Mouse (Mus musculus) liver, postnatal 0 days (tissue): ENCODE measurements around the gene Magee1.

Source experiments
- CTCF ChIP-seq: sonication (generic); IDR thresholded peaks from 2 replicates; pipeline ENCODE4 v1.5.1; 2016; ENCODE audit warnings: antibody characterized with exemption, low read depth
- EP300 ChIP-seq: IDR thresholded peaks from 2 replicates; pipeline ENCODE4 v1.6.1; 2016; ENCODE audit warnings: antibody characterized with exemption, low read depth, mild to moderate bottlenecking

DNA sequence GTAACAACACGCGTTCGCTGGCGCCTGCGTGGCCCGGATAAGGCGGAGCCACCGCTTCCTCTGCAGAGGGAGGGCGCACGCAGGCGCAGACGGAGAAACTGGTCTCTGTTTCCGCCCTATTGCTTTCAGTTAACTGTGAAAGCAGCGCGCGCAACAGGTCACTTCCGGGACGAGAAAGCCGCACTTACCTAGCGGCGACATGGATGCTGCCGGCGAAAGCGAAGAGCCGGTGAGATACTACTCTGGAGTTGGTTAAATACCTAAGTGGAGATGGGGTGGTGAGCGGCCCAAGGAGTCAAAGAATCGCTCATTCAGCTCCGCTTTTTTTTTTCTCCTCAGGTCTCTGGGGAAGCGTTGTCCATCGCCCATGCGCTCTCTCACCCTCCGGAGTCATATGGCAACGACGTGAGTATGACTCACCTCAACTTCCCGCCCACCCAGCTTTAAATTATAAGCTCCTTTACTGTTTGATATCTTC, 40.5 kb upstream of the Magee1 start, which contains the start of gene Pbdc1:
- 0 out of 2 replicates have a peak, but pooled peaks have one; percentile 3 for TF ChIP-seq CTCF
- TF ChIP-seq EP300 = peak; percentile 57; the same call in 1 of the 2 replicates
